Mouse (Mus musculus): ENCODE results near the gene Ergic3.

Ergic3 gene

DNA sequence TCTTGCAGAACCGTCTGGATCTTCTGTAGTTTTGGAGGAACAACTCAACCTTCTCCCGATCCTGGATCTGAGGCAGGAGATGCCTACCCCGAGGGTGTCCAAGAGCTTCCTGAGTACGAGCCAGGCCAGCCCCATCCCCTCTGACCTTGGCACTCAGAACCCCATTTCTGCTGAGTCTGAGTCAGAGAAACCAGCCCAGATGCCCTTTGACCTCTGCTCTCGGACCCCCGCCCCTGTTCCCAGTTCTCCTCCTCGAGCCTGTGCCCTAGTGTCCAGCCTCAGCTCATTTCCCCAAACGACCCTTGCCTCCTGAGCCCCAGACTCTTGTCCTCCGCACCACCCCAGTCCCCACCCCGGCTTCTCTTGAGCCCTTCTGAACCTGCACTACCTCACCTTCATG is 58.3 kb downstream of the Ergic3 start:
- no peak for DNase-seq (ENCODE audit: low spot score)
